Mouse (Mus musculus) midbrain, embryonic 13.5 days (tissue): ENCODE data around the gene Dbh. TPM values are rescaled to one million over a fixed set of nuclear protein-coding genes. Genes with fewer than 3 reads are reported as not detected.
A peak's percentile ranks its signal among the peaks of the same experiment; 100 is the strongest.

Source experiments
- ATAC-seq: fragments of 200-750 bp; cut with Nextera tagmentation; 2 replicates; pipeline ENCODE4 v1.8.0; 2017; ENCODE audit warnings: mild to moderate bottlenecking, moderate TSS enrichment, moderate library complexity
- H3K27ac ChIP-seq: fragments of 300-500 bp; sonication (generic); 2 replicates; pipeline ENCODE4 v1.5.1; 2015; ENCODE audit warnings: inconsistent platforms, mild to moderate bottlenecking, moderate library complexity
- H3K27me3 ChIP-seq: fragments of 300-500 bp; sonication (generic); 2 replicates; pipeline ENCODE4 v1.6.1; 2015; ENCODE audit warnings: mild to moderate bottlenecking, inconsistent platforms
- H3K36me3 ChIP-seq: fragments of 300-500 bp; sonication (generic); 2 replicates; pipeline ENCODE4 v1.6.1; 2015; ENCODE audit warnings: mild to moderate bottlenecking, inconsistent platforms
- H3K4me1 ChIP-seq: fragments of 300-500 bp; sonication (generic); replicated peaks from 2 replicates; pipeline ENCODE4 v1.6.1; 2015; ENCODE audit warnings: inconsistent platforms
- H3K4me2 ChIP-seq: fragments of 300-500 bp; sonication (generic); replicated peaks from 2 replicates; pipeline ENCODE4 v1.6.1; 2015; ENCODE audit warnings: moderate library complexity, mild to moderate bottlenecking, inconsistent platforms
- H3K4me3 ChIP-seq: fragments of 300-500 bp; sonication (generic); replicated peaks from 2 replicates; pipeline ENCODE4 v1.5.1; 2015; ENCODE audit warnings: mild to moderate bottlenecking, inconsistent platforms
- H3K9ac ChIP-seq: fragments of 300-500 bp; sonication (generic); replicated peaks from 2 replicates; pipeline ENCODE4 v1.6.1; 2015; ENCODE audit warnings: mild to moderate bottlenecking, inconsistent platforms
- H3K9me3 ChIP-seq: fragments of 300-500 bp; sonication (generic); 2 replicates; pipeline ENCODE4 v1.6.1; 2016; ENCODE audit warnings: mild to moderate bottlenecking, inconsistent platforms
- WGBS: fragments of 180-500 bp; shearing (Covaris S2); methylation state at CpG from one replicate; pipeline ENCODE4 v1.1.7; 2015; 5-methylcytosine and 5-hydroxymethylcytosine counted together
- polyA plus RNA-seq: library from polyadenylated mRNA; unstranded; fragments of >200 nt; fragmentation: Nextera tagmentation; extraction: Ambion mirVana; gene quantifications from 2 replicates; pipeline ENCODE4 v1.2.1, GENCODE M21; 2015

The Dbh gene
- polyA plus RNA-seq: 0.19 and 0.82 TPM in 2 replicates

- Histone ChIP-seq H3K4me2 (no peak within 1 kb of the TSS), H3K27ac (no peak within 1 kb of the TSS), H3K4me1 (peaks cover 12% of the 10 kb centered on the region), H3K27me3 (no peaks in the 10 kb centered on the region), H3K36me3 (no peaks in the 10 kb centered on the region), H3K4me3 (no peak within 1 kb of the TSS), H3K9me3 (no peaks in the 10 kb centered on the region), H3K9ac (no peak within 1 kb of the TSS)
- 84% methylated on average over 12 of the region's 12 CpGs for WGBS
- ATAC-seq: no peak
These were observed at the start of gene Dbh for GRCm38 (mm10) chr2:27164796-27165590. Gene Dbh (plus strand): TSS chr2:27165233.

- Histone ChIP-seq H3K9ac (no peak overlapping the region), H3K27ac (no peak overlapping the region), H3K36me3 (no peaks in the 10 kb centered on the region), H3K9me3 (no peaks in the 10 kb centered on the region), H3K4me2 (no peak overlapping the region), H3K27me3 (no peaks in the 10 kb centered on the region), H3K4me3 (no peak overlapping the region), H3K4me1 (peaks cover 26% of the 10 kb centered on the region)
- whole genome bisulfite sequencing: 74% methylated on average over 4 of the region's 4 CpGs
- no peak for ATAC-seq
These were observed 46.6 kb upstream of the Dbh start for GRCm38 (mm10) chr2:27118452-27118851.

DNA sequence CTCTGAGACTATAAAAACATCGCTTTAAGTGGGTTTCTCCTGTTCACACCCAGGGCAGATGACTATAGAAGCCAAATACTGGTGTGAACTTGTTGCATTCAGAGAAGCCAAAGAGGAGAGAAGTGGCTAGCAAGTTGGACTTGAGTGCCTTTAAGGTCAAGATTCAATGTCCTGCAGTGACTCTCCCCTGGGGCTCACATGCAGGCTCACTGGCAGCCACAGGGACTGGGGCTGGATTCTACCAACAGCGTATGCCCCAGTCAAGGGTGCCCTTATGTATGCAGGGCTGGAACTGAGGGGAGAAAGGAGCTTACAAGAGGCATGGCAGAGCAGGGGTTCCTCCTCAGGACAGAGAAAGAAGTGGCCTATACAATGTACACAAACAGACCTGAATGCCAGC, 45.3 kb upstream of the Dbh start:
- H3K9me3 ChIP-seq: no peaks in the 10 kb centered on the region
- H3K4me2 ChIP-seq: no peak overlapping the region
- H3K36me3 ChIP-seq: no peaks in the 10 kb centered on the region
- no peak overlapping the region for H3K27ac ChIP-seq
- H3K9ac ChIP-seq: no peak overlapping the region
- no peak overlapping the region for H3K4me3 ChIP-seq
- peaks cover 26% of the 10 kb centered on the region for H3K4me1 ChIP-seq
- WGBS: 82% methylated on average over 2 of the region's 2 CpGs
- no peak for ATAC-seq
- no peaks in the 10 kb centered on the region for H3K27me3 ChIP-seq

GRCm38 (mm10) chr2:27120241-27120641, 44.8 kb upstream of the Dbh start:
- Histone ChIP-seq H3K27ac (no peak overlapping the region), H3K36me3 (no peaks in the 10 kb centered on the region), H3K9ac (no peak overlapping the region), H3K9me3 (no peaks in the 10 kb centered on the region), H3K4me1 (peaks cover 26% of the 10 kb centered on the region), H3K4me2 (no peak overlapping the region), H3K4me3 (no peak overlapping the region), H3K27me3 (no peaks in the 10 kb centered on the region)
- ATAC-seq: no peak
- WGBS: 81% methylated on average over 8 of the region's 8 CpGs

- H3K4me2 ChIP-seq: no peak overlapping the region
- 0 out of 2 replicates have a peak overlapping the region, but pooled peaks have one; percentile 25 for H3K27ac ChIP-seq
- H3K4me3 ChIP-seq: no peak overlapping the region
- 39% methylated on average over 9 of the region's 9 CpGs for WGBS
- no peaks in the 10 kb centered on the region for H3K36me3 ChIP-seq
- peaks cover 26% of the 10 kb centered on the region for H3K4me1 ChIP-seq
- peak; percentile 59 for ATAC-seq
- H3K27me3 ChIP-seq: no peaks in the 10 kb centered on the region
- H3K9ac ChIP-seq: no peak overlapping the region
- H3K9me3 ChIP-seq: no peaks in the 10 kb centered on the region
These were observed 43.2 kb upstream of the Dbh start for GRCm38 (mm10) chr2:27121626-27122355.

- Histone ChIP-seq H3K9ac (no peak overlapping the region), H3K4me1 (peaks cover 26% of the 10 kb centered on the region), H3K4me2 (no peak overlapping the region), H3K27ac (0 out of 2 replicates have a peak overlapping the region, but pooled peaks have one; percentile 25), H3K9me3 (no peaks in the 10 kb centered on the region), H3K27me3 (no peaks in the 10 kb centered on the region), H3K36me3 (no peaks in the 10 kb centered on the region), H3K4me3 (no peak overlapping the region)
- WGBS: 24% methylated on average over 9 of the region's 9 CpGs
- ATAC-seq: no peak; the same call in 1 of the 2 replicates
These were observed 42.5 kb upstream of the Dbh start for GRCm38 (mm10) chr2:27122578-27122977.

- Histone ChIP-seq H3K4me3 (no peak overlapping the region), H3K27ac (no peak overlapping the region), H3K27me3 (no peaks in the 10 kb centered on the region), H3K9me3 (no peaks in the 10 kb centered on the region), H3K36me3 (no peaks in the 10 kb centered on the region), H3K4me2 (no peak overlapping the region), H3K4me1 (peaks cover 26% of the 10 kb centered on the region), H3K9ac (no peak overlapping the region)
- WGBS: 90% methylated on average over 4 of the region's 4 CpGs
- no peak for ATAC-seq
These were observed 41.9 kb upstream of the Dbh start for GRCm38 (mm10) chr2:27123121-27123520.

DNA sequence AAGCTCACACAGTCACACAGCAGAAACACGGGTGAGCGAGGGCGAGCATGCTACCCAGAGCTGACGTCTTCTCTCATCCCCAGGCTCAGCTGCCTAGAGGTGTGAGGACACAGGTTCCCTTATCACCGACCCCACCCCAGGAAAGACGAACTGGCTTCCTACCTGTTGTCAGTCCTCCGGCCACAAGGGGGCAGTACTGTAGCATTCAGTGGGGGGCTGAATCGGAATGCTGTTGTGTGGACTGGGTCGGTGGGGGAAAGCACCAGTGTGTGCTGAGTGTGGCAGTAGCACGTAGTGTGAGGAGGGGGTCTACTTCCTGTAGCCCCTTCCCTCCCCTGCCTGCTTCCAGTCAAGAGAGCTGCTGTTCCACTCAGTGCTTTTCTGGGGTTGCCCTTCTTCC, 39.1 kb upstream of the Dbh start:
- H3K4me2 ChIP-seq: no peak overlapping the region
- 40% methylated on average over 10 of the region's 10 CpGs for WGBS

DNA sequence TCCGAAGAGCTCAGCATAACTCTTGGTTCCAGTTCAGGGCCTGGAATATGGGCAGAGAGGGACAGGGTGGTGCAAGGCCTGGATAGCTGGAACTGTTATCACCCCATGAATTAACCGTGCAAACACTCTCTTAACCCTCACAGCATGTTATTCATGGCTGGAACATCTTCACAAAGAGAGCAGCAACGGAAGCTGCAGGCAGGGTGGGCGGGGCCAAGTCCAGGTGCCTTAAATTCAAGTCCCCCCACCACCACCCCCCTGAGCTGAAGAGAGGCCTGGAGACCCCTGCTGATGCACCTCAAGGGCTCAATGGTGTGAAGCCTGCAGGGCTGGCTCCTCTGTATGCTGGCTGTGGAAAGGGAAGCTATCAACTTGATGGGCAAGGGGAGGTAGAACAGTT, 38.5 kb upstream of the Dbh start:
- Histone ChIP-seq H3K9me3 (no peaks in the 10 kb centered on the region), H3K9ac (no peak overlapping the region), H3K27me3 (no peaks in the 10 kb centered on the region), H3K4me3 (no peak overlapping the region), H3K27ac (no peak overlapping the region), H3K36me3 (no peaks in the 10 kb centered on the region), H3K4me2 (no peak overlapping the region), H3K4me1 (peaks cover 15% of the 10 kb centered on the region)
- ATAC-seq: no peak
- 56% methylated on average over 4 of the region's 4 CpGs for WGBS

More for the DNA sequence above, 39.1 kb upstream of the Dbh start:
- H3K4me3 ChIP-seq: no peak overlapping the region
- no peaks in the 10 kb centered on the region for H3K9me3 ChIP-seq
- H3K4me1 ChIP-seq: peaks cover 20% of the 10 kb centered on the region
- ATAC-seq: no peak
- H3K27me3 ChIP-seq: no peaks in the 10 kb centered on the region
- no peak overlapping the region for H3K9ac ChIP-seq
- no peak overlapping the region for H3K27ac ChIP-seq
- H3K36me3 ChIP-seq: no peaks in the 10 kb centered on the region

DNA sequence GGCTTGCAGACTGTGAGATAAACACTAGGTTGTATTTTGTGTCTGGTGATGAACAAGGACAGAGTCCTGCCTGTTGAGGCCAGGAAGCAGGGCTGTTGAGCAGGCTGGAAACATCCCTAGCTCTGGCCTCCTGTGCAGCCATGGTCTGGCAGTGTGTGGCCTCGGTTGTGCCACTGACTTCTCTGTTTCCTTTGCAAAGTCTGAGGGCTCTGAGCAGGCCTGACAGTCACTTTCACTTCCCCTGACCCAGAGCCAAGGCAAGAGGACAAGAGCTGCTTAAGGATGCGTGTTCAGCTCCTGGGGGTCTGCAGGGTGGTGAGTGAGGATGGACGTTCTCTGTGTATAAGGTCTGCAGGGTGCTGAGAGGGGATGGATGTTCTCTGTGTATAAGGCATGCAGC, 36.0 kb upstream of the Dbh start:
- Histone ChIP-seq H3K27me3 (no peaks in the 10 kb centered on the region), H3K9me3 (no peaks in the 10 kb centered on the region), H3K9ac (no peak overlapping the region), H3K27ac (no peak overlapping the region), H3K4me2 (no peak overlapping the region), H3K4me1 (no peaks in the 10 kb centered on the region), H3K36me3 (no peaks in the 10 kb centered on the region), H3K4me3 (no peak overlapping the region)
- 71% methylated on average over 3 of the region's 3 CpGs for WGBS
- ATAC-seq: no peak

- no peak for ATAC-seq
- no peak overlapping the region for H3K9ac ChIP-seq
- no peak overlapping the region for H3K4me3 ChIP-seq
- H3K36me3 ChIP-seq: no peaks in the 10 kb centered on the region
- H3K27ac ChIP-seq: no peak overlapping the region
- peaks cover 19% of the 10 kb centered on the region for H3K27me3 ChIP-seq
- H3K4me2 ChIP-seq: no peak overlapping the region
- H3K9me3 ChIP-seq: no peaks in the 10 kb centered on the region
- H3K4me1 ChIP-seq: no peaks in the 10 kb centered on the region
- 89% methylated on average over 5 of the region's 5 CpGs for WGBS
These were observed 29.1 kb upstream of the Dbh start for GRCm38 (mm10) chr2:27135935-27136334.

GRCm38 (mm10) chr2:27136336-27136735, 28.7 kb upstream of the Dbh start:
- no peak overlapping the region for H3K4me3 ChIP-seq
- no peak overlapping the region for H3K9ac ChIP-seq
- H3K27ac ChIP-seq: no peak overlapping the region
- H3K4me2 ChIP-seq: no peak overlapping the region
- 67% methylated on average over 3 of the region's 3 CpGs for WGBS
- peaks cover 23% of the 10 kb centered on the region for H3K27me3 ChIP-seq
- no peaks in the 10 kb centered on the region for H3K4me1 ChIP-seq
- ATAC-seq: no peak
- no peaks in the 10 kb centered on the region for H3K9me3 ChIP-seq
- H3K36me3 ChIP-seq: no peaks in the 10 kb centered on the region
